Mouse (Mus musculus): ENCODE results near the gene Krtdap.
"Not testable (repeated sequence)": the region's sequence is repeated elsewhere in the genome, so short reads cannot be mapped to it uniquely, and the experiment has no call there.

Gene Krtdap

GRCm38 (mm10) chr7:30787377-30788022 lies at the start of gene Krtdap:
Gene Krtdap, plus strand, starts transcription at chr7:30787896.
- DNase-seq: no peak

- not testable (repeated sequence) for DNase-seq
These were observed 45.1 kb upstream of the Krtdap start for GRCm38 (mm10) chr7:30742570-30742969.

DNA sequence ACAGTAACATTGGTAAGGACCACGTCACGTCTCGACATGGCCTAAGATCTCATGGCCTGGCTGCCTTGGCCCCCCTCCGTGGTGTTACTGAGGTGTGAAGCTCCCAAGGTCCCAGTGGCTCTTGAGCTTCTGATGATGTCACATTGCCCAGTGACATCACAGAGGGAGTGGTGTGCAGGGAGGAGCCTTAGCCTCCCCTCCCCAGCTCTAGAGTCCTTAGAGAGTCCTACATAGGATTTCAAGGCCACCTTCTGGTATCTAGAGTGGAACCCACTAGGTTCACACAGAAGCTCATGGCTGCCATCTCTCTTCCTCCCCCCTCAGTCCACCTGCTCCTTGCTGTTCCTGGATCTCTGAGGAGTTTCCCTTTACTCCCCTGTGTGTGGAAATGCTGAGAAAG lies 44.1 kb upstream of the Krtdap start, which contains the start of gene Gapdhs:
TSS of gene Gapdhs (minus strand) at position 65 of the 400 bp plus-strand sequence.
- DNase-seq: not testable (repeated sequence)

GRCm38 (mm10) chr7:30744022-30744598 lies 43.6 kb upstream of the Krtdap start:
- DNase-seq: peak; percentile 65

GRCm38 (mm10) chr7:30747525-30748204 lies 40.0 kb upstream of the Krtdap start:
- DNase-seq: no peak

GRCm38 (mm10) chr7:30749824-30750606 lies 37.7 kb upstream of the Krtdap start:
- DNase-seq: peak; percentile 12

GRCm38 (mm10) chr7:30751086-30751669 lies 36.5 kb upstream of the Krtdap start, which contains the start of gene Sbsn:
Gene Sbsn, plus strand, starts transcription at chr7:30751471.
- DNase-seq: no peak

- no peak for DNase-seq
These were observed 30.7 kb upstream of the Krtdap start for GRCm38 (mm10) chr7:30757001-30757400.

GRCm38 (mm10) chr7:30758853-30759252 lies 28.8 kb upstream of the Krtdap start:
- DNase-seq: peak; percentile 66

- no peak for DNase-seq
These were observed 25.8 kb upstream of the Krtdap start for GRCm38 (mm10) chr7:30761769-30762352.

- DNase-seq: no peak
These were observed 24.2 kb upstream of the Krtdap start, which contains the start of gene Dmkn for GRCm38 (mm10) chr7:30763456-30763855. Gene Dmkn, plus strand, starts transcription at chr7:30763756.

DNA sequence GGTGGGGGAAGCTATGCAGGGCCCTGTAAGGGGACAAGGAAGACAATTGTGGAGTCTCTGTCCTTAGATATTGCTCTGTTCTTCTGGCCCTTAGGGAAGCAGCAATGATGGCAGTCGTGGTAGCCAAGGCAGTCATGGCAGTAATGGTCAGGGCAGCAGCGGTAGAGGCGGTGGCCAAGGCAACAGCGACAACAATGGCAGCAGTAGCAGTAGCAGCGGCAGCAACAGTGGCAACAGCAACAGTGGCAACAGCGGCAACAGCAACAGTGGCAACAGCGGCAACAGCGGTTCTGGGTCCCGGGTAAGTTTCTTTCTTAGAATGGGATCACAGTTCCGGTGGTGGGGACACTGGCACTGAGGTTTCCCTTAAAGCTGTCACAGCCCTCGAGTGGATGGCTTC lies 22.5 kb upstream of the Krtdap start:
- DNase-seq: no peak

GRCm38 (mm10) chr7:30766408-30766807 lies 21.3 kb upstream of the Krtdap start:
- DNase-seq: no peak

- DNase-seq: no peak
These were observed 18.5 kb upstream of the Krtdap start for GRCm38 (mm10) chr7:30769236-30769635.

- no peak for DNase-seq
These were observed 11.6 kb upstream of the Krtdap start for GRCm38 (mm10) chr7:30776104-30776503.

DNA sequence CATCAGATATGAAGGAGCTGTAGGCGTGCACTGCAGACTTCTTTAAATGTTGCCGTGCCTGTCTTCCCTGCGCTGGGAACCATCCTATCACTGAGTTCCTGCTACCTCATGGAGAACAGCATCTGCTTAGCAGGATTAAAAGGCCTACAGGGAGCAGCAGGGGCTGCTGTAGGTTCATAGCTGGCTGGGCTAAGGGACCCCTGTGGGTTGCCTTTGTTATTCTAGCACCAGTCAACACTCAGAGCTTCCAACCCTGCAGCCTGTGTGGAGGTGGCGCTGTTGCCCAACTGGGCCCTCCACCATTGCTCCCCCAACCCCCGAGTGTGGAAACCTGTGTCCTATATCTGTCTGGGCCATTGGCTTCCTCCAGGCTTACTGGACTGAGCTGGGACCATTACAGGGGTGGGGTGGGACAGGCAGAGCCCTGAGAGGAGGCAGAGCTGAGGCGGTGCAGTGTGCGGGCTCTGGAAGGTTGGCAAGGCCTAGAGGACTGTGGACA lies 10.6 kb upstream of the Krtdap start:
- no peak for DNase-seq

DNA sequence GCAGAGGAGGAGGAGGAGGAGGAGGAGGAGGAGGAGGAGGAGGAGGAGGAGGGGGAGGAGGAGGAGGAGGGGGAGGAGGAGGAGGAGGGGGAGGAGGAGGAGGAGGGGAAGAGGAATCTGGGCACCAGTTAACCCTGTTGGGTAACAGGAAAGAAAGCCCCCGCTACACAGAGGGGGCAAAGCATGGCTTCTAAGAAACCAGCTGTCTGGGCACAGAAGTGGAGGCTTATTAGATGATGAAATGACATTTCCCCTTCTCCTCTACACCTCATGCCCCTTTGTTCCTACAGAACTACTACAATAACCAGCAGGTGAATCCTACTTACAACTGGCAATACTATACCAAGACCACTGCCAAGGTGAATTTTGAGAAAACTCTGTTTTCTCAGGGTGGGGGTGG lies 9.8 kb upstream of the Krtdap start:
- DNase-seq: no peak

DNA sequence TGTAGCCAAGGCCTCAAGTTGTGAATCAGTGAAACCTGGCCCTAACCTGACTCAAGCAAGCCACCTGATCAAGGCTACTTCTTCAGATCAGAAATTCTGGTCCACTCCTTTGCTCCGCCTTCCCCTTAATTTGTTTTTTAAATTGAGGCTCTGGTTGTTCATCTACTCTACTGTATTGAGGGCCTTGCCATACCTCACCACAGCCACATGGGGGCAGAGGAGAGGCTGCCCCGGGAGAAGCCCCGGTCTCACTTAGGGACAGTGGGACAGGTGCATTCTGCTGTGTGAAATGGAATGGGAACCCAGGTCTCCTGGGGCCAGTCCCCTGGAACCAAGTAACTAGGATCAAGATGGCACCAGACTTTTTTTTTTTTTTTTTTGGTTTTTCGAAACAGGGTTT lies 5.9 kb upstream of the Krtdap start:
- DNase-seq: no peak

- DNase-seq: no peak
These were observed 5.0 kb upstream of the Krtdap start for GRCm38 (mm10) chr7:30782658-30783057.

GRCm38 (mm10) chr7:30785154-30785553 lies 2.5 kb upstream of the Krtdap start:
- no peak for DNase-seq

GRCm38 (mm10) chr7:30785721-30786546 lies 1.8 kb upstream of the Krtdap start:
- no peak for DNase-seq
